Mouse (Mus musculus) spleen, postnatal 10 days (tissue): ENCODE data around the gene Fam204a.
A peak's percentile ranks its signal among the peaks of the same experiment; 100 is the strongest.

Source experiments
- DNase-seq, 2 experiments: peaks; one replicate each; pipeline ENCODE4 v3.0.0; 2021 to 2022; ENCODE audit warnings: low spot score in 2 of 2

Gene Fam204a

DNA sequence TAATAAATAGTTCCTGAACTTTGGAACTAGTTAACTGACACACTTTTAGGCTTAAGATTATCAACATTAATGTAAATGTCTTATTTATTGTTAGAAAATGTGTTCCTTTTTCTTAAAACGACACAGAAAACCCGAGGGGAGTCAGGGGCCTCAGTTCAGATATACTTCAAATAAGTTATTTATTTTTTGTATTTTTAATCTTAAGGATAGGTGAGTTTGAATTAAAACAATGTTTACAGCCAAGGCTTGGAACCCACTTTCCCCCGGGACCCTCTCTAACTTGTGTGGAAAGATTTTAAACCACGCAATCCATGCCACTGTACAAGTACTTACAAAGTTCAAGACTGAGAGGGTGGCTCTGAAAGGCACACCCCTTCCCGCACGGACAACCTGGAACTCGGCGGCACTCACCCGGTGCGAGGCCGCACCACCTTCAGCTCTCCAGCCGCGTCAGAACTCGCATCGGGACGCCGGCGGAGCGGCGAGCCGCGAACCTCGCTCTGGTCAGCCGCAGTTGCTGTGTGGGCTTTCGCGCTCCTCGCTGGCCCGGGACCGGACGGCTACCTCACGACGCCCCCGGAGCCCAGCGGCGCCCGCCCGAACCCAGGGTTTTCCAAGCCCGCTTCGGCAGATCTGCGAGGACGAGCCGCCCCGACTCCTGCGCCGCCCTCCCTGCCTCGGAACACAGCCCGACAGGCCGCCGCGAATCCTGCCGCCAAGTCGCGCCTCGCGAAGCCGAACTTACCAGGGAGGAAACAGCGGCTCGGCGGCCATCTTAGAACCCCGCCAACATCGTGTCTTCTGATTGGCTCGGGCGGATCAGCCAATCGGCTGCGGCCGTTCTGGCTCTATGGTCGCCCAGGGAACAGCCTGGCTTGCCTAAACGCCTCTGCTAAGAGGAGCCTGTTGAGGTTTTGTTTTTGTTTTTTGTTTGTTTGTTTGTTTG, at the start of gene Fam204a:
Gene Fam204a (minus strand): TSS at position 803 of the 946 bp plus-strand sequence.
- peak; percentile 90 to 95 for DNase-seq

DNA sequence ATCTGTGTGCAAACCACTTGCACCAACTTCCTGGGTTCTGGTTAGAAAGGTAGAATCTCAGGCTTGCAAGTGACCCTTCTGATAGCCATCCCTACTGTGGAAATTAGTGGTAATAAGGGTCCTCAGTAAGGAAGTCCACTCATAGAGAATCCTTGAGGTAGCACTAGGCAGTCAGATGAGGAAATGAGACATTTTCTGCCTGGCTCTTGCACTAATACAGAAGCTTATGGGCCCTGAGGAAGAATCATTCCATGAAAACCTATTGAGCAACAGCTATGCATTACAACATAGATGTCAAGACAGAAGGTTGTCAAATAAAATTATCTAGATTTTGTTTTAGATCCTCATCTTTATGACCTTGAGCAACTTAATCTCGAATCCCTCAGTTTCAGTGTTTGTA, 39.3 kb upstream of the Fam204a start:
- no peak for DNase-seq

DNA sequence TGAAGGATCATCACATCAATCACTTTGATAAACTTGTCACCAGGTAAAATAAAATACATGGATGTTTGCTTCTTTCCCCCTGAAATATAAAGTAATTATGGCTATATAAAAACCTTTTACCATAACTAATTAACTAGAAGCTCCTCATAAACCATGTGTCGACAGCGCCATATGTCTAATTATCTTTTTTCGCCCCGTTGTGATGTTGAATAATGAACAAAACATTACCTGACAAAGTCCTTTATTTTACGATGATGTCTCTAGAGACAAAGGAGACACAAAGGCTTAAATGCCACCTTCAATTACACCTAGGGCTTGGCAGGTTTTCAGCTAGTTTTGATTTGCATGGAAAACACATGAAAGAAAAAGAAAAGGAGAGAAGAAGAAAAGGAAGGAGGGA, 34.2 kb upstream of the Fam204a start:
- no peak for DNase-seq

DNA sequence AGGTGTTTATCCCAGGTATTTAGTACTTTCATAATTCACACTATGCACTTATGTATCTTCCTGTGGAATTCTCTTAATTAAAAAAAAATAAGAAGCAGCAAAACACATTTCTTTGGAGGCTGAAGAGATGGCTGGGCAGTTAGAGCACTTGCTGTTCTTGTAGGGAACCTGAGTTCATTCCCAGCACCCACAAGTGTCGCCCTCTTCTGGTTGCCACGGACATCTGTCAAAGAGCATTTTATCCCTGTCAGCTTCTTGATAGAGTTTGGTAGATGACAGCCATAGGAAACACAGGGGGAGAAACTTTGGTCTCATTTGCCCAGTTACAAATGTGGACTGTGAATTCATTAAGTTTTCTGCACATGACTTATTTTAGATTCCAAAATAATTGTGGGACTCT, 25.5 kb upstream of the Fam204a start:
- DNase-seq: peak in 1 of 2 experiments; percentile 28

DNA sequence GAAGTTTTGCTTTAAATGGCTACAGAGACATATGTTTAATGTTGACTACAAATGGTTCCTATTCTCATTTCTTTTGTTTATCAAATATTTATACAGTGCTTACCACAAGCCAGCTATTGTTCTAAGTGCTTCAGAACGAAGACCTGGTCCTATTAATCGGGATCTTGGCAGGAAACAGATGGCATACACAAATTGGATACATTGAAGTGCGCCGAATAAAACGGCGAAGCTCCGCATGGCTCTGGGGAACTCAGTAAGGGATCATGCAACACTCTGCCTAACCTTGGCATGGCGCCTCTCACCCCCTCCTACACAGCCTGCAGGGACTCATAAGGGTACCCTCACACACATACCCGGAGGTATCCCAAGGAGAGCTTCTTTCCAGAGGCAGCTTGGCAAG, 24.7 kb upstream of the Fam204a start:
- no peak for DNase-seq

DNA sequence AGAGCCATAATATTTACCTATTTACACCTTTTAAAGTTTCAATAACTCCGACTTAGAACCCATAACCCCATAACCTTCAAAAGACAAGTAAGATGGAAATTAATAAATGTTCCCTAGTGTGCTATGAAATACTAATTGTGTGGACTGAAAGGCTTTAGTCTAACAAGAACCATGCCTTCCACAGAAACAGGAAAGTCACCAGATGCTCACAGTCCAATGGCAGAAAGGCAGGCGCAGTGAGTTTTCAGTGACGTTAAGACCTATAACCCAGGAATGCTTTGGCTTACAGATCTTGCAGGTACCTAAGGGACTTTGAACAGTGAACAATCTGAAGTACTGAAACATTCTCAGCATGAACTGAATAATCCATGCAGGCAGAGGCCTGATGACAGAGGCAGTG, 18.7 kb upstream of the Fam204a start:
- no peak for DNase-seq

DNA sequence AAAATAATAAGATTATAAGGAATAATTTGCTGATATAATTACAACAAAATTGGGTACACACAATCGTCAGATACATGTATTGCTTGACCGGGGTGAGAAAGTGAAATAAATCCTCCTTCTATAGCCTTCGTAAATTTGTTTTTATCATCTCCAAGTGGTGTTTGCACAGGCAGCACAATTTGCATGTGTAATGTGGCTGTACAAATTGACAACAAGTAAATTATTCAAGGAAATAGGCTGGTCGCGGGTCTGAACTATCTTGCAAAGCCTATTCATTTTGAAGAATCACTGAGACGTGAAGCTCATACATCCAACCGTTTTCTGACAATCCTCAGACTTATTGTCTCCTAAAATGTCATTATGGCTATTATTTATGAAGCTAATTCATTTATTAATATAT, 16.1 kb upstream of the Fam204a start:
- DNase-seq: no peak

DNA sequence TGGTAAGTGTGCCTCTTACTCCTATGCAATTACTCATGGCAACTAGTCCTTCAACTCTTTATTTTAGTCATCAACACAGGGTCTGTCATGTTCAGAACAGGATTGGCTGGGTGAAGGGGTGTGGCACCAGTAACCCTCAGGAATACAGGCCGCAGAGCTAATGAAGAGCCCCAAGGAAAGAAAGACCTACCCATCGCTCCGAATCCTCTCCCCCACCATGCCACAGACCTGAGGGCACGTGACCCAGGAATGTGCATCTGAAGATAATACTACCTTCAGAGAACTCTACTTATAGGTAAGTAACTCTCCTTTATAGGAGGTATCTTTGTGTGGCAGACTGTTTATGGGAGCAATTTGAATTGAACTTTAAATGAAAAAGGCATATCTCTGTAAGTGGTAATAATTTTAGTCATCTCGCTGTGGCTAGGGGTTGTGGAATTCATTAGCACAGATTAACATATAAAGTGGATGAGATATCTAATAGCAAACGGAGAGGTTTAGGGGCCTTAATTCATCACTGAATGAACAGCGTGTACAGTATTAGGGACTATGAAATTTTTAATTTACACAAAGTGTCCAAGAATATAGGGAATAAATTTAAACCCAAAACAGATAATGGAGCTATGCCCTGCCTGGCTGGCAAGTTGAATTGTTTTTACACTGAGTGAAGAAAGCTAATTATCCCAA, 15.6 kb upstream of the Fam204a start:
- DNase-seq: no peak

DNA sequence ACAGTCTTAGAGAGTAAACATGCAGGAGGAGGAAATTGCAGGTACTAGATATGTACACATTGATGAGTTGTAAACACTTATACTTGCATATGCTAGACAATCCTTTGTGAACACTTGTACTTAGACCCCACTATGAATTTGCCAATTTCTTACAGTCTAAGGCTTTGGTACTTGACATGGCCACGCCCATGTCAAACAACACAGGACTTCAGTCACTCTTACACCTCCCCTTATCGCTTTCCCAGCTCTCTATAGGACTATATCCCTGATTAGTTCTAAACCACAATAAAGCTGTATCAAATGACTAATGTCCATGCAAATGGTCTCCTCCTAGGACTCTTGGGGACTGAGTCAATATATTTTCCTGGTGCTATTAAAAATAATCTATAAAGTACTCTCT, 5.0 kb upstream of the Fam204a start:
- no peak for DNase-seq

DNA sequence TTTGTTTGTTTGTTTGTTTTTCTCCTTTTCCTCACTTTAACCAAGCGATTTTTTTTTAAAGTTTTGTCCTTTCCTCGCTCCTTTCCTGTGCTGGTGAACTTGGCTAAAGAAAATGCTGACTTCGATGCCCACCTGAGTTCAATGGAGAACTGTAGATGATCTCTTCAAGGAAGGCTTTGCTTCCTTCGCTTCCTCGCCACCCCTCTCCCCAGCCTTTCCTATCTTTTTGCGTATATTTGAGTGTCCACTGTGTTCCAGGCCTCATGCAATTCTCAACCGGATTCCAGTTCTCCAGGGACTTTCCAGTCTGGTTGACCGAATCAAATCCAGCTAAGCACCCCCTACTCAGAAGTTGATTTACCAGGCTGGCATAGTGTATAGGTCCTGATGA, 339 bp upstream of the Fam204a start:
- DNase-seq: peak in 1 of 2 experiments; percentile 15

DNA sequence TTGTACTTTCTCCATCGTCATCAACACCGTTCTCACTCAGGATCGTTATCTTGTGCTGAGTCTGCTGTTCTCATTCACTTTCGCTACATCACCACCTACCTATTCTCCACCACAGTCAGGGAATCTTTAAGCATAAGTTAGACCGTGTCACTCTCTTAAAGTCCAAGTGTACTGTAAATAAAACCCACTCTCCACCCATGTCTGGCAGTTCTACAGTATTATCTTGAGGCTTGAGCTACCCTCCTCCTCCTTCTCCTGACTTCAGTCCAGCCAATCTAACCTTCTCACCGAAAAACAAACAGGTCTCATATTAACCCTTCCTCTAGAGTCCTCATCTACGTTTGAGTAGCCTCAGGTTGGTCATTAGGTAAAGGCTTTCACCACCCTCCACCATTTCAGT, 7.1 kb downstream of the Fam204a start:
- no peak for DNase-seq

DNA sequence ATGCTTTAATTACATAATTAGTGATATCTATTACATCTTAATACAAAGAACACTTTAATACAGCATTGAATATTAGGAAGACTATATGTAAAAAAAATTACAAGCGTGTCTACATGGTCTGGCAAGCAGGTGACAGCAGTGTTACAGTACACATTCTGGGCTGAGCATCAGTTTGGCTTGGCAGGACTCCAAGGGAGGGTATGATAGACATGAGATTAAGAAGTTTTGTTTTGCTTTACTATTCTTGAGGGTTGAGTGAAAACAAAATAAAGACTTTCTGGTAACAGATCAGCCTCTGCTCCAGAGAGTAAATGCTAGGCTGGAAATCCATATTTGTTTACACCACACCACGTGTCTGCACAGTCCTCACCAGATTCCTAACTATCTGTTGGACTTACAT, 8.5 kb downstream of the Fam204a start:
- no peak for DNase-seq

DNA sequence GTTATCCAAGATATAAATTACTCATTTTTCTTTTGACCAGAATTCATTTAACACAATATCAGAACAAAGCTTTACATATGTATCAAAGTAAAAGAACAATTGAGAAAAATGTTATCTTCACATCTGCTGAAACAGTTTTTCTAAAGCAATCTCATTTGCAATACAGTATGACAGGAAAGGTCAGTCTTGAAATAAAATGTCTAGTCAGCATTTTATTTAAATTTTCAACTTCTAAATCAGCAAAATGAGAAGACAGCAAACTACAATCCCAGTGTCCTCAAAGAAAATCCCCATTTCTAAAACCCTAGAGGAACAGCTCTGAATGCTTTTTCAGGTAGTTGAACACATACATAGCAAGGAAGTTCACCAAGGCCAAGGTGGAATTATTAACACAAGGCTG, 18.3 kb downstream of the Fam204a start:
- DNase-seq: no peak

DNA sequence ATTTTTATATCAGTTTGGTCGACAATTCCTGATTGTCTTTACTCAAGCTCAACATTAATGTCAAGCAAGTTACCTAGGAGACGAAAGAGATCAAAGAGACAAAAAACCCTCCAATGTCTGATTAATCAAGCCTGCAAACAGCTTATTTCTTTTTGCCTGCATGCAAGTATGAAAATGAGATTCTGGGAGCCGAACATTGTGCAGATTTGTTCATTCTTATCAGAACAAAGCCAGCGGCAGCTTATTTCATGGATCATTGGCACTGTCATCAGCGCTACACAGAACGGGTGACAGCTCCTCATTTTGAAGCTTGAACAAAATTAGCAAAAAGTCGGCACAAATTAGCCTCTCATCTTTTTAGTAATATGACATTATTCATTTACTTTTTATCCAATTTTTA, 22.3 kb downstream of the Fam204a start:
- DNase-seq: no peak

DNA sequence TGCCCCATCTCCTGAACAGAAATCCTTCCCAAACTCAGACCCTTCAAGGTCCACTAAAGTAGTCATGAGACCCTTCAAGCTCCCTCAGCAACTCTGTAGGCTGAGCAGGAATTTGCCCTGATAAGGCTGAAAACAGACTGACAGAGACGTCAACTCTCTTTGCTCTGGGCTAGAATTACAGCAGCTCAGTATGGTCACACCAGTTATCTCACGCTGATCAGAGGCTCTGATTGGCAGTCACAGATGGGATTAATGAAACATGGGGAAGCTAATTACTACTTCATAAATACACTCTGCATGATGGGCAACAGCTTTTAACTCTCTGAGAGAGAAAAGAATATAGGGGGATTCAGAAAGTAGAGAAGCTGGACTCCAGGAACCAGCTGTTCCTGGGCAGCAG, 26.2 kb downstream of the Fam204a start:
- DNase-seq: no peak

DNA sequence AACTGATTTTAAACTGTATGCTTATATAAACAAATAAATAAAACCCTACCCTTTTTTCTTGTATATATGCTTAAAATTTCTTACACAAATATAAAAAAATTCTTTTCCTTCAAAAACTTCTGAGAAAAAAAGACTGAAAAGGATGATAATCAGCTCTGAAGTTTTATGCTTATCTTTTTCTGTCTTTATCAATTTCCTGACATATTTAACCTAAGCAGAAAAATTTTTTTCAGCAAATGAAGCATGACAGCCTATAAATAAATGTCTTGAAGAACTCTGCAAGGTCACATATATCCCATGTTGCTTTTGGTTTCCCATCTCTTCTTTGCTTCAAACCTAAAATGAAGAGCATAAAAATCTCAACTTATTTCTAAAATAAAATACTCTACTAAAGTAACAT, 27.3 kb downstream of the Fam204a start:
- no peak for DNase-seq

DNA sequence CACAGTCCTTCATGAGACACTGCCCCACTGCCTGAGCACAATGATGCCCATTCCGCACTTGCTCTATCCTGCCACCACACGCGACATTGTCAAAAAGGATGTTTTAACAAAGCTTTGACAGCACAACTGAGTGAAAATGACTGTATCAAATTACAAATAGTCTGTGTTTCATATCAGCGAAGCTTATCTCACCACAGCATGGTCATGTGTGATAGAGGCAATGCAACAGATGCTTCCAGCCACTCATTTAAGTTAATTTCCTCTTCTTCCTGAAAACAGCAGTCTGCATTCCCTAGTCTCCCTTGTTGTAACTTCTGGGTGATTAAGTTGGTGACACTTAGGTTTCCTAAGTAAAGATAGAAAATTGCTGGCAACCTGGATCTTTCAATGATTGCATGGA, 33.7 kb downstream of the Fam204a start:
- DNase-seq: no peak

DNA sequence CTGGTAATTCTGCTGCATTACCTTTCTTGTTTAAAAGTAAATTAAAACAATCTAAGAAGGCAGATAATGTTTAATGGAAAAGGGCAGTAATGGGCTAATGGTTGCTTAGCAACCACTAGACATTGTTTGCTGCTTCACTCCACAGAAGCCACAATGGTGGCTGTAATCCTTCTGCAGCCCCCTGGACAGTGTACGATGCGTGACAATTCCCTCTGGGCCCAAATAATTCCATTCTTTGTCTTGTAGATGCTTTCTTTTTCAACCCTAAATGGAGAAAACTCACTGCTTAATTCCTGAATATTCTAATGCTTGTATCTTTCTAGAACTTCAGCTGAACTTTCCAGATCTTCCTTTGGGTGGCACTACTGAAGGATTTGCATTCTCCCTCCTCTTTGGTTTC, 37.3 kb downstream of the Fam204a start:
- no peak for DNase-seq

DNA sequence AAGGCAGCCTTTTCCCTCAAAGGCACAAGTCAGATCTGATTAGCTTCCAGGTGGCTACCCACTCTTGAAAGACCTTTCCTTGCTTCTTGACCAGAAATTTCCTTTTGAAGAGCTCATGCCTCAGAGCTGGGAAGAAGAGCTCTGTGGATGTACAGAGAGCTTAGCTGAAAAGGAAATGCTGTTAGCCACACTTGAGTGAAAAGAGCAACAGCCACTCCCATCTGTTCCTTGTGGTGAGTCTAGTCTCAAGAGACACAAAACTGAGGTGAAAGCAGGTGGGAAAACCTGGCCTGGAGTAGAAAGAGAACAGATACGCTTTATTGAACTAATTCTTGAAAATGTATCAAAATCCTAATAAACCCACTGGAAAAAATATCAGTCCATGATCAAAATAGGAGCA, 43.6 kb downstream of the Fam204a start:
- peak; percentile 8 to 59 for DNase-seq

DNA sequence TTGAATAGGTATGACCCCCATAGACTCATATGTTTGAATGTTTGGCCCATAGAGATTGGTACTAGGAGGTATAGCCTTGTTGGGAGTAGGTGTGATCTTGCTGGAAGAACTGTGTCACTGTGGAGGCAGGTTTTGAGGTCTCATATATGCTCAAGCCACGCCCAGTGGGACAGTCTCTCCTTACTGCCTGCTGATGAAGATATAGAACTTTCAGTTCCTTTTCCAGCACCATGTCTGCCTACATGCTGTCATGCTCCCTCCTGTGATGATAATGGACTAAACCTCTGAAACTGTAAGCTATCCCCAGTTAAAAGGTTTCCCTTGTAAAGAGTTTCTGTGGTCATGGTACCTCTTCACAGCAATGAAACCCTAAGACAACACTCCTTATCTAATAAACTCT, 44.3 kb downstream of the Fam204a start:
- peak in 1 of 2 experiments; percentile 41 for DNase-seq

DNA sequence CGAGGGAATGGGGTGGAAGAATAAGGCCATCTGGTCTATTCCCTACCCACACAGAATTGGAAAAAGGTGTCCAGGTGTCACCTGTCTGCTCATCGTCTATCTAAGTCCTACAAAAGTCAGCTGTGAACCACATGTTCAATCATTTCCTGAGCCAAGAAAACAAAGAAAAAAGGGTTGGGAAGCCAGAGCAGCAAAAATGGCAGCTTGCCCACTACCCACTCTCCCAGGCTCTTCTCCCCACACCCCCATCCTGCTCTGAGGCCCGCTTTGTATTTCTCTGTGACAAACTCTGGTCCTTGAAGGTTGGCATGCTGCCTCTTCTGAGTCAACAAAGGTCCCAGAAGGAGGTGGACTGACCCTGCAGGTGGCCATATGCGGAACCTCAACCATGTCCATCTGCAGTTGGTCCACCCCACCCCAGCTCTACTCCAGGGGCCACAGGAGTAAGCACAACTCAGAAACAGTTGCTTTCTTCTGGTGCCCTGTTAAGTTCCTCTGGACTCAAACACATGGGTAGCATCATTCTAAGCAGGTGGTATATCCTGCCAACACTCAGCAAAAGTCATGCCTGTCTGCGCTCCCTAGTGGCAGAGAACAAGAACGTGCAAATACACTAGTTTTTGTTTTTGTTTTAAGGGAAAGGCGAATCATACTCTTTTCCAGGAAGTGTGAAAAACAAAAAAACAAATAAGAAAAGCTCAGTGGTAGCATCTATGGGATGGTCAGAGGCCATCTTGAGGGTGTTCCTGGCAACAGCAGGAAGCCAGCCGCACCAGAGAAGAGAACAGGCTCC, 47.5 kb downstream of the Fam204a start:
- DNase-seq: no peak

DNA sequence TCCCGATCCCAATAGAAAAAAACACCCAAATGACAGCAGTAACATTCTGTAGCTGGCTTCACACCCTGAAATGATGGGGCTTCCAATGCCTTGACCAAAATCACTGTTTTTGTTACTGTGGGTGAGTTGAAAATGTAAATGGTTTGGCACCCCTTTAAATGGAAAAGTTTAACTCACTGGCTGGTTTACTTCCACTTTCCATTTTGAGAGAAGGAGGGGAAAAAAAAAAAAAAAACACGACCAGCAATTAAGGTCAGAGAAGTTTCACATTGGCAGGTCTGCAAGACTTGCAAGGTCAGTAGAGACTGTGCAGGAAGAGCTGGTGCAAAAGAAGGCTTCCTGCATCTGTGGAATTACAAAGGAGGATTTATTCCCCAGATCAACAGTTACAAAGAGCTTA, 61.1 kb downstream of the Fam204a start:
- no peak for DNase-seq
